Mouse (Mus musculus) hindbrain, embryonic 10.5 days (tissue): ENCODE data around the gene Cd300lb. TPM values are rescaled to one million over a fixed set of nuclear protein-coding genes. Genes with fewer than 3 reads are reported as not detected.

Source experiments
- DNase-seq: peaks from one replicate; pipeline ENCODE4 v3.0.0-alpha.2; 2017; ENCODE audit warnings: low spot score
- H3K27ac ChIP-seq: fragments of 300-500 bp; sonication (generic); 2 replicates; pipeline ENCODE4 v1.5.1; 2016; ENCODE audit warnings: mild to moderate bottlenecking, moderate library complexity
- H3K27me3 ChIP-seq: fragments of 300-500 bp; sonication (generic); 2 replicates; pipeline ENCODE4 v1.6.1; 2016; ENCODE audit warnings: mild to moderate bottlenecking; ENCODE audit not compliant: poor library complexity, insufficient read depth, severe bottlenecking
- H3K36me3 ChIP-seq: fragments of 300-500 bp; sonication (generic); 2 replicates; pipeline ENCODE4 v1.6.1; 2016; ENCODE audit warnings: mild to moderate bottlenecking, moderate library complexity
- H3K4me1 ChIP-seq: fragments of 300-500 bp; sonication (generic); replicated peaks from 2 replicates; pipeline ENCODE4 v1.6.1; 2016; ENCODE audit warnings: mild to moderate bottlenecking
- H3K4me3 ChIP-seq: fragments of 300-500 bp; sonication (generic); 2 replicates; pipeline ENCODE4 v1.5.1; 2016; ENCODE audit warnings: mild to moderate bottlenecking, moderate library complexity
- H3K9me3 ChIP-seq: fragments of 300-500 bp; sonication (generic); 2 replicates; pipeline ENCODE4 v1.6.1; 2016; ENCODE audit warnings: mild to moderate bottlenecking, moderate library complexity
- WGBS: fragments of 180-500 bp; shearing (Covaris S2); methylation state at CpG from one replicate; pipeline ENCODE4 v1.1.7; 2016; 5-methylcytosine and 5-hydroxymethylcytosine counted together
- polyA plus RNA-seq: library from polyadenylated mRNA; unstranded; fragments of >200 nt; fragmentation: Nextera tagmentation; extraction: Ambion mirVana; gene quantifications from 2 replicates; pipeline ENCODE4 v1.2.1, GENCODE M21; 2016

Cd300lb gene
- polyA plus RNA-seq, 1 experiment from 2014 or later: 0.05 TPM

DNA sequence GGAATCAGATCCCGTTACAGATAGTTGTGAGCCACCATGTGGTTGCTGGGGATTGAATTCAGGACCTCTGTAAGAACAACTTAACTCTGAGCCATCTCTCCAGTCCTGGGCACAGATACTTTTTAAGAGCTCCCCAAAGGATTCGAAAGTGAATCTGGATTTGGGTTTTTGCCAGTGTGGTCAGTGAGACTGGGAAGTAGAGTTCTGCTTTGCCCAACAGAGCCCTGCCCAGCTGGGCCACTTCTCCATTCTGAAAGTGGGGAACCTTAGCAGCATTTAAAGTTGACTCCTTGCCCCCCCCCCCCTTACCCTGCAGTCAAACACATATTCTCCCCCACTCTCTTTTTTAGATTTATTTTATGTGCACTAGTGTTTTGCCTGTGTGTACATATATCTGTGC lies 54.5 kb downstream of the Cd300lb start:
- no peaks in the 10 kb centered on the region for H3K36me3 ChIP-seq
- no peak overlapping the region for H3K4me3 ChIP-seq
- DNase-seq: no peak
- no peaks in the 10 kb centered on the region for H3K9me3 ChIP-seq
- 84% methylated on average over 2 of the region's 2 CpGs for WGBS
- H3K27me3 ChIP-seq: peaks cover 4% of the 10 kb centered on the region; the same call in 1 of the 2 replicates
- H3K4me1 ChIP-seq: peaks cover 37% of the 10 kb centered on the region
- H3K27ac ChIP-seq: no peak overlapping the region

DNA sequence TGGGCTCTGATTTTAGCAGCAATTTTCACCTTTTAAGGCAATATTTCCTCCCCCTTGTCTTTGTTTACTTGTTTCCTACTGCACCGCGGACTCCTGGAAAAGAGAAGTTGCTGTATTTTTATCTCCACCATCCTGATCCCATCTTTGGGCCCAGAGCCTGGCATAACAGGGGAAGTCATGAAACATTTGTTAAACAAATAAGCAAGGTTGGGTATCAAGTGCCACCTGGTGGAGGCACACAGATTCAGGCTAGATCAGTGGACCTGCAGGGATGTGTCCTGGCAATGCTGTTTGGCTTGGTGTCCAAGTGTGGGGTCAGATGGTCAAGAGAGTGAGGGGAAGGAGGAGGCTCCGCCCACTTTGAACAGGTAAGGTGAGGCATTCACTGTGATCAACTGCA lies 57.0 kb downstream of the Cd300lb start:
- peak; percentile 59 for DNase-seq
- H3K4me1 ChIP-seq: peaks cover 51% of the 10 kb centered on the region
- 0 out of 2 replicates have a peak, but pooled peaks cover 3% of the 10 kb centered on the region for H3K36me3 ChIP-seq
- H3K27me3 ChIP-seq: peaks cover 14% of the 10 kb centered on the region; the same call in 1 of the 2 replicates
- H3K9me3 ChIP-seq: no peaks in the 10 kb centered on the region
- H3K27ac ChIP-seq: no peak overlapping the region
- H3K4me3 ChIP-seq: no peak overlapping the region
- 62% methylated on average over 3 of the region's 3 CpGs for WGBS

DNA sequence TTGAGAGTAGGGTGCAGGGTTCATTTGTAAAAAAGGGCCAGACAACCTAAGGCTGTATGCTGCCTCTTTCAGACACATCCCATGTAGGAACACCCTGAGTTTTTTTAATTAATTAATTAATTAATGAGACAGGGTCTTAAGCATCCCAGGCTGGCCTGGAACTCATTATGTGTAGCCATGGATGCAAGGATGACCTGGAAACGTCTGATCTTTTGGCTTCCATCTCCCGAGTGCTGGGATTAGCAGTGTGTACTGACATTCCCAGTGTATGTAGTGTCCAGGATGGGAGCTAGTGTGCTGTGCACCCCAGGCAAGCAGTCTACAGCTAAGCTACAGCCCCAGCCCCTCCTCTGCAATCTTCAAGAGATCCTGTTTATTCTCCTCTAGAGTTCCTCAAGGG lies 57.6 kb downstream of the Cd300lb start:
- H3K4me1 ChIP-seq: peaks cover 51% of the 10 kb centered on the region
- no peak for DNase-seq
- WGBS: 49% methylated on average over 2 of the region's 2 CpGs
- H3K9me3 ChIP-seq: no peaks in the 10 kb centered on the region
- no peak overlapping the region for H3K27ac ChIP-seq
- peaks cover 14% of the 10 kb centered on the region; the same call in 1 of the 2 replicates for H3K27me3 ChIP-seq
- H3K36me3 ChIP-seq: peaks cover 6% of the 10 kb centered on the region
- H3K4me3 ChIP-seq: no peak overlapping the region

DNA sequence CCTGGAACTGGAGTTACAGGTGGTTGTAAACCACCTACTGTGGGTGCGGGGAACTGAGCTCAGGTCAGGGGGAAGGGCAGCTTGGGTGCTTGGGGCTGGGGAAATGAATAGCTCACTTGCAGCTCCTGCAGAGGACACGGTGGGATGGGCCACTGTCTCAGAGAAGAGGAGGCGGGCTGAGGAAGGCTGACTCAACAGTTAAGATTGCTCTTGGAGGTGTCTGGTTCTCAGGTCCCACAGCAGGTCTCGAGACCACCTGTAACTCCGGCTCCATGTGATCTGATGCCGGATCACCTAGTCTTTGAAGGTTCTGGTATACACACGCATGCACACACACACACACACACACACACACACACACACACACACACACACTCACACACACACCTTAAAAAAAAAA lies 58.0 kb downstream of the Cd300lb start:
- 44% methylated on average over 7 of the region's 7 CpGs for WGBS
- 0 out of 2 replicates have a peak overlapping the region, but pooled peaks have one; percentile 35 for H3K27ac ChIP-seq

DNA sequence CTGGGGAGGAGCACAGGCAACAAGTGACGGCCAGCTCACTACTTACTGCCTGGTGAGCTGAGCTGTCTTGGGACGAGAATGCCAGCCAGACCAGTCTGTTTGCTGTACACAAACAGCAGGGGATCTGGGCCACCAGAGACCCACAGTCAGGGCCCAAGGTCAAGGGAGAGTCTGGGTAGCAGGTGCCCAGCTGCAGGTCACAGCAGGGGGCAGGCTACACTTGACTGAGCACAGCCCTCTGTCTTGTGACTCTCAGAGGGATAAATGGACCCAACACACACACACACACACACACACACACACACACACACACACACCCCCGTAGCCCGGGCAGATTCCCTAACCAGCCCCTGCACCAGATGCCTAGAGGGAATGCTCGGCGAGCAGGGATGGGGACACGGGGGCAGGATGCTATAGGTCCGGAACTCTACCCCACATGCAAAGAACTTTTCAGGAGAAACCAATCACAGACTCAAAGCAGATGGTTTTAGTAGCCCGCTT lies 58.8 kb downstream of the Cd300lb start:
- peak overlapping the region; percentile 53; the same call in 1 of the 2 replicates for H3K27ac ChIP-seq
- no peak overlapping the region for H3K4me3 ChIP-seq
- peaks cover 19% of the 10 kb centered on the region for H3K36me3 ChIP-seq
- H3K9me3 ChIP-seq: no peaks in the 10 kb centered on the region
- H3K27me3 ChIP-seq: peaks cover 14% of the 10 kb centered on the region; the same call in 1 of the 2 replicates
- WGBS: 8% methylated on average over 9 of the region's 9 CpGs
- peak; percentile 46 for DNase-seq
- H3K4me1 ChIP-seq: peaks cover 51% of the 10 kb centered on the region

More for the DNA sequence above, 58.0 kb downstream of the Cd300lb start:
- Histone ChIP-seq H3K9me3 (no peaks in the 10 kb centered on the region), H3K4me1 (peaks cover 51% of the 10 kb centered on the region), H3K36me3 (peaks cover 11% of the 10 kb centered on the region), H3K4me3 (no peak overlapping the region), H3K27me3 (peaks cover 14% of the 10 kb centered on the region; the same call in 1 of the 2 replicates)
- no peak for DNase-seq

DNA sequence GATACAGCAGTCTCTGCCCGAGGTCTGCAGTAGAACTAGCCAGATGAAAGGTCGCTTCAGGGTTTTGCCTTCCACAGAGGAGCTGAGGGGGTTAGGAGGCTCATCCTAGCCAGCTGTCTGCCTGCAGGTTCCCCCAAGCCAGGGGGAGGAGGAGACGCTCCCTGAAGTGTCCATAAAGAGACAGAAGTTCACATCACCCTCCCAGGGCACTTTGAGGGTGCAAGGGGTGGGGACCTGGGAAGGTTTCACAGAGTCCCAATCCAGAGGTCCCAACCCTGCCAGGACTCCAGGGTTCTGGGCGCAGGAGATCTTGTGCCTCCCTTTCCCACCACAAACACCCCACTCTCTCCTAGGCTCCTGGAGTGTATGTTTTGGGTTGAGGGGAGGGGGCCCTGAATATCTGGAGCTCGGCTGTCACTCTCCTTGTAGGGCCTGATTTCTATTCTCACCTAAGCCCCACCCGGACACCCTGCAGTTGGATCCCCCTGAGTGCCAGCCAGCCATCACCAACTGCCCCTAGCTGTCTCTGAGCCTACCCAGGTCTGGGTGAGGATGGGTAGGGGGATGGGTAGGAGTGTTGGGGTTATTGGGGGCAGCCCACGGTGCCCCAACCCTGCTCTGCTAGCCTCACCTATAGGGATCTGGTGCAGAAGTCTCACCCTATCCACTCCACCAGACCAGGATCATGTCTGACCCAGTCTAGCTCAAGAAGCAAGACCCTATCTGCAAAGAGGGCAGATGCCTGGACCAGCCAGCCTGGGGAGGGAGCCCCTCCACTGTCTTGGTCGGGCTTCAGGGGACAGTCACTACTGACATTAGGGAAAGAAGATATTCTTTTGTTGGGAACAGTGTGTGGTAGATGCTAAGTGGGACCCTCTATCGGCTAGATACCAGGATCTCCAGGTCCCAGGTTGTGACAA lies 59.7 kb downstream of the Cd300lb start:
- no peaks in the 10 kb centered on the region for H3K9me3 ChIP-seq
- H3K4me1 ChIP-seq: peaks cover 49% of the 10 kb centered on the region
- peak; percentile 9 for DNase-seq
- peaks cover 21% of the 10 kb centered on the region for H3K36me3 ChIP-seq
- WGBS: 49% methylated on average over 9 of the region's 9 CpGs
- H3K4me3 ChIP-seq: no peak overlapping the region
- H3K27me3 ChIP-seq: peaks cover 14% of the 10 kb centered on the region; the same call in 1 of the 2 replicates
- H3K27ac ChIP-seq: peak overlapping the region; percentile 60

DNA sequence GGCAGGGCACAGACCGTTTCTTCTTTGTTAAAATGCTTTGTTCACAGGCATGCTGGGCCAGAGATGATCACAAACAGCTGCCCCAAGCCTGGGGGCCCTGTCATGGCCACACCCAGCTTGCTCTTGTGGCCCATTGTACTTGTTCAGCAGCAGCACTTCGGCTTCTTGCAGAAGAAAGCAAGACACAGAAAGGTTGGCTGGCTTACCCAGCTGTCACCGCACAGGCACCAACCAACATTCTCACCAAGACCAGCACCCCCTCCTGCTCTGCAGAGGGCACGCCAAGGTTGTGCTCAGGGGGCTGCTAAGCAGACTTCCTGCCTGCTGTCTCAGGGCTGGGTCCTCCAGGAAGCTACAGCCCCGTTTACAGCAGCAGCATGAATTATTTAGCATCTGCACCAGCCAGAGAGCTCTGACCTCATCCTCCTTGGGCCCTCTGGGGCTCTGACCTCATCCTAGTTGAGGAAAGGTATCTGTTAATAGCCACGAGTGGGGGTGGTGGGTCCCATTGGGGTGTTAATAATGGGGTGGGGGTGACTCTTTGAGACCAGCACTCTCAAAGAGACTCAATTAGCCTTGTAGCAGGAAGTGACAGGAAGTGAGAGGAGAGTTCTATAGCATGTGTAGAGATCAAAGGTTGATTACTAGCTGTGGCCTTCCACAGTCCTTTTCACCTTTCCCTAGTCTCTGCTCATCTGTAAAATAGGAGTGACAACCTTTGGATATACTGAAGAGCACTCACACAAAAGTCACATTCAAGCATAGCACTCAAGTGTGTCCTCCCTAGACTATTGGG lies 61.0 kb downstream of the Cd300lb start:
- Histone ChIP-seq H3K27me3 (peaks cover 14% of the 10 kb centered on the region; the same call in 1 of the 2 replicates), H3K4me3 (peak overlapping the region; percentile 6; the same call in 1 of the 2 replicates), H3K9me3 (no peaks in the 10 kb centered on the region), H3K36me3 (peaks cover 32% of the 10 kb centered on the region), H3K27ac (peak overlapping the region; percentile 83), H3K4me1 (peaks cover 49% of the 10 kb centered on the region)
- no peak for DNase-seq
- WGBS: 14% methylated on average over 6 of the region's 6 CpGs

Other genes with a start within 250 kb of the Cd300lb start
- 4.0 and 6.3 TPM in 2 replicates for gene Dnaic2, start 207.0 kb downstream of the Cd300lb start, polyA plus RNA-seq
- gene Kif19a, start 169.0 kb downstream of the Cd300lb start, polyA plus RNA-seq: 1.1 and 3.8 TPM in 2 replicates
- gene Btbd17, start 138.4 kb downstream of the Cd300lb start, polyA plus RNA-seq: 50.8 and 60.0 TPM in 2 replicates
- gene Gpr142, start 135.5 kb downstream of the Cd300lb start, polyA plus RNA-seq: 0.37 and 0.77 TPM in 2 replicates
- gene Gprc5c, start 83.2 kb downstream of the Cd300lb start, polyA plus RNA-seq: 31.5 and 42.9 TPM in 2 replicates
- 0.81 and 1.0 TPM in 2 replicates for gene Cd300a, start 44.3 kb downstream of the Cd300lb start, polyA plus RNA-seq
- not detected in 2 replicates for gene Cd300c, start 34.8 kb upstream of the Cd300lb start, polyA plus RNA-seq
- 0.08 TPM in 1 of 2 replicates, not detected in the other for gene Cd300ld, start 55.5 kb upstream of the Cd300lb start, polyA plus RNA-seq
- gene Cd300c2, start 67.5 kb upstream of the Cd300lb start, polyA plus RNA-seq: 0.76 and 1.1 TPM in 2 replicates
- gene Cd300ld2, start 81.8 kb upstream of the Cd300lb start, polyA plus RNA-seq: not detected in 2 replicates
- gene Cd300ld4, start 92.6 kb upstream of the Cd300lb start, polyA plus RNA-seq: not detected in 2 replicates
- not detected in 2 replicates for gene Cd300ld5, start 103.4 kb upstream of the Cd300lb start, polyA plus RNA-seq
- gene Cd300ld3, start 114.0 kb upstream of the Cd300lb start, polyA plus RNA-seq: not detected in 2 replicates
- not detected in 2 replicates for gene Cd300e, start 127.8 kb upstream of the Cd300lb start, polyA plus RNA-seq
- gene Rab37, start 157.0 kb upstream of the Cd300lb start, polyA plus RNA-seq: 0.44 and 1.4 TPM in 2 replicates
- gene Cd300lf, start 199.6 kb upstream of the Cd300lb start, polyA plus RNA-seq: 0.11 TPM in 1 of 2 replicates, not detected in the other
- gene Slc9a3r1, start 229.0 kb upstream of the Cd300lb start, polyA plus RNA-seq: 39.6 and 49.8 TPM in 2 replicates